Mouse (Mus musculus): ENCODE results near the gene Tent5c. TPM values are rescaled to one million over a fixed set of nuclear protein-coding genes. Genes with fewer than 3 reads are reported as not detected.
A peak's percentile ranks its signal among the peaks of the same experiment; 100 is the strongest.

Gene Tent5c
- polyA plus RNA-seq, 1 experiment: 248 TPM

DNA sequence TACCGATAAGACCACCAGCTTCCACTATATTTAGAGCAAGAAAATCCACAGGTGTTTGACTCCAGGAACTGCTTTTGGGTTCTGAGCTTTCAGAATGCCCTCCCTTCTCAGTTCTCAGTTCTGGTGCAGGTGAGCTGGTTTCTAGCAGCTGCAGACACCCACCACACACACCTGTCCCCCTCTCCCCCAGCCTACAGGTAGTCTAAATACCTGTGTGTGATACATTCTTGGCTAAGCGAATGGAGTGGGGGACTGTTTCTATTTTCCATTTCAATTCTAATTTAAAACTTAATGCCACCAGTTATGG, 25.2 kb downstream of the Tent5c start:
- Histone ChIP-seq H3K36me3 (ENCODE audit: control insufficient read depth, insufficient read depth, low read length) (no peaks in the 10 kb centered on the region), H3K4me1 (ENCODE audit: control insufficient read depth, insufficient read depth, low read length) (peaks cover 2% of the 10 kb centered on the region; the same call in 1 of the 2 replicates), H3K4me3 (ENCODE audit: control insufficient read depth, low read depth, low read length) (no peak overlapping the region), H3K27ac (ENCODE audit: control insufficient read depth, insufficient read depth, low read depth, low read length) (no peak overlapping the region), H3K27me3 (ENCODE audit: control insufficient read depth, insufficient read depth, low read length) (no peaks in the 10 kb centered on the region)
- TF ChIP-seq POLR2A (IDR thresholded peaks at IDR 0.05; ENCODE audit: control insufficient read depth, low read depth, low read length) (no peak), CTCF (IDR thresholded peaks at IDR 0.05; ENCODE audit: control insufficient read depth, insufficient read depth, insufficient replicate concordance, low read depth, low read length) (no peak)

- no peaks in the 10 kb centered on the region for H3K36me3 ChIP-seq (ENCODE audit: control insufficient read depth, insufficient read depth, low read length)
- peaks cover 2% of the 10 kb centered on the region; the same call in 1 of the 2 replicates for H3K4me1 ChIP-seq (ENCODE audit: control insufficient read depth, insufficient read depth, low read length)
- no peak overlapping the region for H3K4me3 ChIP-seq (ENCODE audit: control insufficient read depth, low read depth, low read length)
- TF ChIP-seq CTCF (IDR thresholded peaks at IDR 0.05; ENCODE audit: control insufficient read depth, insufficient read depth, insufficient replicate concordance, low read depth, low read length) (no peak), POLR2A (IDR thresholded peaks at IDR 0.05; ENCODE audit: control insufficient read depth, low read depth, low read length) (no peak)
- H3K27ac ChIP-seq (ENCODE audit: control insufficient read depth, insufficient read depth, low read depth, low read length): no peak overlapping the region
- H3K27me3 ChIP-seq (ENCODE audit: control insufficient read depth, insufficient read depth, low read length): no peaks in the 10 kb centered on the region
Measured at GRCm38 (mm10) chr3:100463160-100463958, 25.8 kb downstream of the Tent5c start.

DNA sequence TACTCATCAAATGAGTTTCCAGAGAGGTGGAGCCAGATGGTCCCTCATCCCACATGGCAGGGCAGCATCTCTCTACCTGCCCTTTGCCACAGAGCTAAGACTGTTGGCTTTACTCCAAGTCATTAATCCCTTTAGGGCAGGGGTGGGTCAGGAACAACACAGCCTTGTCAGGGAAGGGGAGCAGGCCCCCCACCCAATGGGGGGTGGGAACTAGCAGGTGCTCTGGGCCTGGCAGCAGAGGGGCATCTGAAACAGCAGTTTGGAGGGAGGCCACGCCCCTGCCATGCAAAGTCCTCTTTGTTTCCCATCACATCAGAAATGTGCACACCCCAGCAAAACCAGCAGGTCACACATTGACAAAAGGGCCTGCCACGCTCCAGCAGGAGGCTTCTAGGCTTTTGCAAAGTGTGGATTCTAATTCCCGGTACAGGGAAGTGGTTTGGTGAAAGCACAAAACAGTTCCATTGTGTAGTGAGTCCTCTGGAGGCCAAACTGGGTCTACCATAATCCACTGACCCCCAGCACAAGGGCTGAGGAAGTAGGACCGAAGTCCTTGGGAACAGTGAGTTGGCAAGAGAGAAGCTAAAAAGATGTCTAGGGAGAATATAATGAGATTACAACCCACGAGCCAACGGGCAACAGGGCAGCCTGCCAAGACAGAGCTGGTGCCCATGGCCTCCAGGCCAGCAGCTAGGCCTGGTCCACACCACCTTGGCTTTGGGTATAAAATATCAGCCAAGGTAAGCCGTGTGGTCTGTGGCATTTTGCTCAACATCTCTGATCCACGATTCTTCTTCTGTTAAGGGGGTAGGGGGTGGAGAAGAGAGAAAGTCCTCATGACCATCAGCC, 26.7 kb downstream of the Tent5c start:
- Histone ChIP-seq H3K27ac (ENCODE audit: control insufficient read depth, insufficient read depth, low read depth, low read length) (peak overlapping the region; percentile 3; the same call in 1 of the 2 replicates), H3K4me1 (ENCODE audit: control insufficient read depth, insufficient read depth, low read length) (peaks cover 2% of the 10 kb centered on the region; the same call in 1 of the 2 replicates), H3K36me3 (ENCODE audit: control insufficient read depth, insufficient read depth, low read length) (no peaks in the 10 kb centered on the region), H3K4me3 (ENCODE audit: control insufficient read depth, low read depth, low read length) (no peak overlapping the region), H3K27me3 (ENCODE audit: control insufficient read depth, insufficient read depth, low read length) (no peaks in the 10 kb centered on the region)
- TF ChIP-seq CTCF (IDR thresholded peaks at IDR 0.05; ENCODE audit: control insufficient read depth, insufficient read depth, insufficient replicate concordance, low read depth, low read length): no peak
- TF ChIP-seq POLR2A (IDR thresholded peaks at IDR 0.05; ENCODE audit: control insufficient read depth, low read depth, low read length): no peak

DNA sequence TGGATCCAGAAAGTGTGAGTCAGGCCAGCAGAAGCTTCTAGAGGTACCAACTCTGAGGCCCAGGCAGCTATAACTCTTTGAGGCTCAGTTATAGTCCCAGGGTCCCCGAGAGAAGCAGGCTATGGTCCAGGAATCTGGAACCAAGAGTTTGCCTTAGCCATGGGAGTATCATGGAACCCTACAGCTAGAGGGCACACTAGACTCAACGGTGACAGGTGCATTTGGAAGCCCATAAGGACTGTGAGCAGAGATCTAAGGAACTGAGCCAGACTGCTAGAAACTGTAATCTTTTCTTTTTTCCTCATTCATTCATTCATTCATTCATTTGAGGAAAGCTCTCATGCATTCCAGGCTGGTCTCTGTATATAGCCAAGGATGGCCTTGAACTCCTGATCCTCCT, 28.6 kb downstream of the Tent5c start:
- TF ChIP-seq CTCF (IDR thresholded peaks at IDR 0.05; ENCODE audit: control insufficient read depth, insufficient read depth, insufficient replicate concordance, low read depth, low read length) (no peak), POLR2A (IDR thresholded peaks at IDR 0.05; ENCODE audit: control insufficient read depth, low read depth, low read length) (no peak)
- Histone ChIP-seq H3K27ac (ENCODE audit: control insufficient read depth, insufficient read depth, low read depth, low read length) (no peak overlapping the region), H3K27me3 (ENCODE audit: control insufficient read depth, insufficient read depth, low read length) (no peaks in the 10 kb centered on the region), H3K36me3 (ENCODE audit: control insufficient read depth, insufficient read depth, low read length) (no peaks in the 10 kb centered on the region), H3K4me3 (ENCODE audit: control insufficient read depth, low read depth, low read length) (no peak overlapping the region), H3K4me1 (ENCODE audit: control insufficient read depth, insufficient read depth, low read length) (peaks cover 2% of the 10 kb centered on the region; the same call in 1 of the 2 replicates)

- no peak overlapping the region for H3K4me3 ChIP-seq (ENCODE audit: control insufficient read depth, low read depth, low read length)
- H3K27ac ChIP-seq (ENCODE audit: control insufficient read depth, insufficient read depth, low read depth, low read length): no peak overlapping the region
- H3K4me1 ChIP-seq (ENCODE audit: control insufficient read depth, insufficient read depth, low read length): peaks cover 4% of the 10 kb centered on the region
- H3K36me3 ChIP-seq (ENCODE audit: control insufficient read depth, insufficient read depth, low read length): no peaks in the 10 kb centered on the region
- no peaks in the 10 kb centered on the region for H3K27me3 ChIP-seq (ENCODE audit: control insufficient read depth, insufficient read depth, low read length)
- TF ChIP-seq CTCF (IDR thresholded peaks at IDR 0.05; ENCODE audit: control insufficient read depth, insufficient read depth, insufficient replicate concordance, low read depth, low read length) (no peak), POLR2A (IDR thresholded peaks at IDR 0.05; ENCODE audit: control insufficient read depth, low read depth, low read length) (no peak)
Measured at GRCm38 (mm10) chr3:100443798-100444500, 45.2 kb downstream of the Tent5c start.

DNA sequence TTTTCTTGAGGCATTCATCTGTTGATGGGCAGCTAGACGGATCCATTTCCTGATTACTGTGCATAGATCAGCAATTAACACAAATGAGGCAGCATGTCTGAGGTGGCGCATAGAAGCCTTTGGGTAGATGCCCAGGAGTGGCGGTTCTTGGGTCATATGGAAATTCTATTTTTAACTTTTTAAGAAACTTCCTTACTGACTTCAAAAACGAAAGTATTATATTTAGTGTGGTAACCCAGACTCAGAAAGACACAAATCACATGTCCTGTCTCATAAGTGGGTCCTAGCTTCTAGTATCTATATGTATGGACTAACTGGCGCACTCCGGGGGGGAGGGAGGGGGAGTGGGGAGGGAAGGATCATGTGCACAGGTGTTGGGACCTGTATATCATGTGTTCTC, 46.6 kb downstream of the Tent5c start:
- TF ChIP-seq CTCF (IDR thresholded peaks at IDR 0.05; ENCODE audit: control insufficient read depth, insufficient read depth, insufficient replicate concordance, low read depth, low read length) (no peak), POLR2A (IDR thresholded peaks at IDR 0.05; ENCODE audit: control insufficient read depth, low read depth, low read length) (no peak)
- H3K4me1 ChIP-seq (ENCODE audit: control insufficient read depth, insufficient read depth, low read length): peaks cover 4% of the 10 kb centered on the region
- H3K4me3 ChIP-seq (ENCODE audit: control insufficient read depth, low read depth, low read length): no peak overlapping the region
- no peaks in the 10 kb centered on the region for H3K27me3 ChIP-seq (ENCODE audit: control insufficient read depth, insufficient read depth, low read length)
- no peak overlapping the region for H3K27ac ChIP-seq (ENCODE audit: control insufficient read depth, insufficient read depth, low read depth, low read length)
- H3K36me3 ChIP-seq (ENCODE audit: control insufficient read depth, insufficient read depth, low read length): no peaks in the 10 kb centered on the region

DNA sequence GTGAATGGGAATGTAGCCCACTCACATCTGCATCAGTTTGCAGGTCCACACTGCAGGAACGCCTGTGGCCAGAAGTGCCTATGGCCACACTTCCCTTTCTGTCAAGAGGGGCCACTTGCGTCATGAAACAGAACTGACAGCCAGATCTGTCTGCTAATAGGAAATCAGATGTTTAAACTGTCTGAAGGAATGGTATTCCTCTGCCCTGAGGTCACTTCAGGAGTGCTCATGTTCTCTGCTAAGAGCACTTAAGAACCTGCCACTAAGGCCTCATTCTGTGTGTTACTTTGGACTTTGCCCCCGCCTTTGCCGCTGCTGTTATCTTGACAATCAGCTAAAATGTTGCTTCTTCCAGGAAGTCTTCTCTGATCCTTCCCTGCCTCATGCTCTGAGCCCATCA, 48.4 kb downstream of the Tent5c start:
- no peak overlapping the region for H3K27ac ChIP-seq (ENCODE audit: control insufficient read depth, insufficient read depth, low read depth, low read length)
- H3K36me3 ChIP-seq (ENCODE audit: control insufficient read depth, insufficient read depth, low read length): no peaks in the 10 kb centered on the region
- H3K27me3 ChIP-seq (ENCODE audit: control insufficient read depth, insufficient read depth, low read length): no peaks in the 10 kb centered on the region
- H3K4me3 ChIP-seq (ENCODE audit: control insufficient read depth, low read depth, low read length): no peak overlapping the region
- TF ChIP-seq CTCF (IDR thresholded peaks at IDR 0.05; ENCODE audit: control insufficient read depth, insufficient read depth, insufficient replicate concordance, low read depth, low read length) (no peak), POLR2A (IDR thresholded peaks at IDR 0.05; ENCODE audit: control insufficient read depth, low read depth, low read length) (no peak)
- H3K4me1 ChIP-seq (ENCODE audit: control insufficient read depth, insufficient read depth, low read length): peaks cover 4% of the 10 kb centered on the region
